Mouse (Mus musculus) cerebellum, postnatal 14 days (tissue): ENCODE results near the gene Ubtd1.
A peak's percentile ranks its signal among the peaks of the same experiment; 100 is the strongest.

Source experiments
- DNase-seq, 2 experiments: peaks; one replicate each; pipeline ENCODE4 v3.0.0; 2021; ENCODE audit warnings: mixed read lengths in 2 of 2

The Ubtd1 gene

DNA sequence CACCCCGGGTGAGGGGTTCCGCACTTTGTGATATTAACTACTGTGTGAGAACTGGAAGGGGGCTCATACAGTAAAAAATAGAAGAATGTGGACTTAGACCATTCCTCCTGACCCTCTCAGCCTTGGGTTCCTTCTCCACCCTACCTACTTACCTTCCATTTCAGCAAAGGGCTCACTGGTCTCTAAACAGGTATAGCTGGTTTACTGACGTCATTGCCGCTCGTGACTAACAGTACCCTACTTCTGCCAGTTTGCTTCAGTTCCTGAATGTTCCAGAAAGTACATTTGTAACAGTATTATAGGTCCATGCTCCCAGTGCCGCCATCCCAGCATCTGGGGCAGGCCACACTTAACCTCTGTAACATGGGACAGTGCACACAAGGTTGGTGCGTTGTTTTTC is 12.5 kb downstream of the Ubtd1 start:
- DNase-seq, result no peak

DNA sequence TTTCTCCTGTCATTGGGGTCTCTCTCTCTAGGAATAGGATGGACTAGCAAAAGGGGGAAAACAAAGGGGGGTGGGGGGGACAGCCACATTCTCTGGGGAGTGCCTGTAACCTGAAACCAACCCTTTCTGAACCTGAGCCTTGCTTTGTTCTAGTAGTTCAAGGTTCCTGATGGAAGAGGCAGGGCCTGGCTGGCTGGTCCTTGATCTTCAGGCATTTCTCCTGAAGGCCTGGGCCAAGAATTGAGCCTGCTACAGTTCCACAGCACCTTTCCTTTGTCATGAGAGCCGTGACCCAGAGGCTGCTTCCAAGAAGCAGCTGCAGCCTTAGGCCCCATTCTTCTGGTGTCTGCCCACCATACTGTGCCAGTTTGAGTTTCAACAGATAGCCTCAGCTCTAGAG is 13.9 kb downstream of the Ubtd1 start:
- DNase-seq, result no peak

DNA sequence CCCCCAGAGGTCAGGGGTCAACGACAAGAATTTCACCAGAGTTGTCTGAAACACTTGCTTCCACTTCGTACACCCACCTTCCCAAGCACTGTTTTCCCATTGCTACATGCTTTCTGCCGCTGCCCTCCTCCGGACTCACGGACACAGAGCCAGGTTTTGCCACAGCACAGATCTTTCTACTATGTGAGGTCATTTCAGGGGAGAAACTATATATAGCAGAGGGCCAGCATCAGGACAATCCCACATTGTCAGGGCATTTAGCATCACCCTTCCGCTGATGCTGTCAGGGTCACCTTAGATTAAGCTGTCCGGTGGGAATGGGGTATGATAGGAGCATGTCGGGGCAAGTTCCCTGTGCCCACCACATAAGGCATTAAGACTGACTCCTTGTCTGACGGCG is 15.5 kb downstream of the Ubtd1 start:
- DNase-seq, result no peak

DNA sequence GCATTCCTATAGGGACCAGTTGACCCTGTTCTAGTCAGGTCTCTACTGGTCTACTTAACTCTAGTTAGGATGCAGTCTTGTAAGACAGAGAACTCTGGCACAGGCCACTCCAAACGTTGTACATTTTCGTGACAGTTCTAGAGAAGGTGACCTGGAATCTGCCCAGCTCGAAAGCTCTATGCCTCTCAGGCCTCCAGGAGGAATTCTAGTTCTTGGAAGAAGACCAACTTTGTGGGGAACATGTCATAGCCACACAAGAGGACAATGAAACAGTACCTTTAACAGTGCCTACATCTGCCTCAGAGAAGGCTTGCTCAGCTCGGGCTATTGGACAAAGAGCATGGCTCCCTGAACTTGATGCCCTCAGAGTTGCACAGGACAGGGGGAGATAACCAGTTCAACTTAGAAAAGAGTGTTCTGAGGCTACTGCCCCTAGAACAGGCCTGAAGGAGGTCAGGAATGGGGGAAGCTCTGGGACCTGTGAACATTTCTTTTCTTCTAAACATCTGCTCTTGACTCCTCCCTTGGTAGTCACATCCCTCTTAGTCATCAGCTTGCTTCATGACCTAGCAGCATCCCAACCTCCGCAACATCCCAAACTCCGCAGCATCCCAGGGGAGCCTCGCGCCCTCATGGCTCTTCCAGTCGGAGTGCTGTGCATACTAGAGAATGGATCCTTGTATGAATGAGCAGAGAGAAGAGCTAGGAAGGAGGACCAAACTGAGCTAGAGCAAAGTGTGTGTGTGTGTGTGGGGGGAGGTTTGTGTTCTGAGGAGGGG is 17.4 kb downstream of the Ubtd1 start:
- no peak for DNase-seq

DNA sequence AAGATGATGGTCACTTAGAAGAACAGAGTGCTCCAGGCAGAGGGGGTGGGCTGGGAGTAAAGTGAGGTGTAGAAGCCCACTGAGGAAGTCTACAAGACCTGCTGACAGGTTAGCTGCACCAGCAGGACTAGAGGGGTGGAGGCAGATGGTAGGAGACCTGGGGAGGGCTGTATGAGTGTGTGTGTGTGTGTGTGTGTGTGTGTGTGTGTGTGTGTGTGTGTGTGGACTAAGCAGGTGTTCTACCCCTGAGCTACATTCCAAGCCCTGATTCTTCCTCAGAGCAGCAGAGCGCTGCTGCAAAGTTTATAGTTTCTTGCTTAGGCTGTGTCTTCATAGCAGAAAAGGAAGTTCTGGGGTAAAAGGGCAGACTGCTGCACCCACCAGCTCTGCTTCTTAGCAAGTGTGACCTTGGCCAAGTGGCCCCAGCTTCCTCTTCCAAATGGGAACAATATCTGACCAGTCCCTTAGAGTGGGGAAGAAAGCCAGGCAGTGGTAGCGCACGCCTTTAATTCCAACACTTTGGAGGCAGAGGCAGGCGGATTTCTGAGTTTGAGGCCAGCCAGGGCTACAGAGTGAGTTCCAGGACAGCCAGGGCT is 18.2 kb downstream of the Ubtd1 start:
- no peak for DNase-seq

DNA sequence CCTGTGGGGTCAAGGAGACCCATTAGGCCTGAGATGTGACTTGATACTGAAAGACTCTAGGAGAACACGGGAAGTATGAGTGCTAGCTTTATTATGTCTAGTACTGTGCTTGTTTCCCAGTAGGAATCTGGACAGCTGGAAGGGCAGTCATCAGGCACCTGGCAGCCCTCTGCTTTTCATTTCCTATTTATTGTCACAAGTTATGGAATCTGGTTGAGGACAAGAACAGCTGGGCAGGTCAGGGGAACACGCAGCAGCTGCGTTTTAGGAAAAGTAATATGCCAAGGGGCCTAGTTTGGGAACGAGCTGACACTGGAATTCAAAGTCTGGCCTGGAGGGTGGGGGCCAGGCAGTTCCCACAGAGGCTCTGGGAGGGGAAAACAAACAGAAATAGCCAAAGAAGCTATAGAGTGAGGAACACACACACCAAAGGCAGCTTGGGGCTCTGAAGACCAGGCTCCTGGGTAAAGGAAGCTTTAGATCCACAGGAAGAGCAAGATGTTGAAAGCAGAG is 18.9 kb downstream of the Ubtd1 start:
- DNase-seq, result no peak

DNA sequence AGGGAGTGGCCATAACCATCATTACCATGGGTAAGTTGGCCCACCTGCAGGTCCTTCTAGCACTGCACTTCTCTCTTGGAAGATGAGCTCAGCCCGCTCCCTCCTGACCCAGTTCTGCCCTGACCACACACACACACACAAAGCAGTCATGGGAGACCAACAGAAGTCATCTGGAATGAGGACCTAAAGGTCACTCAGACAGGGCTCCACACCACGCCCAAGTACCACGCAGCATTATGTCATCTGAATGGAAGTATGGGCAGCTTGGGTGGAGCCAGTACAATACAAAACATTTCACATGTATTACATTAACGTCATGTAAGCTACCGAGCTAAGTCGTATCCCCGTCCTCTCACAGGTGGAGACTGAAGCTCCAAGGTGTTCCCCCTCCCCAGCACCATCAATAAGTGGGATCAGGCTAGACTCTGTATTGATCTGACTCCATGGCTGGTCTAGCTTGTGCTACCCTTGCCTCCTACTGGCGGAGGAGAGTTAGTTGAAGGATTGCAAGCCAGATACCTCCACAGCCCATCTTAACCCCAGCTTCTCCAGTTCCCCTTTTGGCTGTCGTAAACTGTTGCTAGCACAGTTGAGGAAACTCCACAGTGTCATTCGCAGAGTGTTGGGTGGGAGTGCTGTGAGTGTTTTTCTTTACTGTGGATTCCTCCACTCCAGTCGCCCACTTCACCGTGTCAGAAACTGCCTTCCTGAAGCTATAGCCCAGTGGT is 19.9 kb downstream of the Ubtd1 start:
- no peak for DNase-seq

DNA sequence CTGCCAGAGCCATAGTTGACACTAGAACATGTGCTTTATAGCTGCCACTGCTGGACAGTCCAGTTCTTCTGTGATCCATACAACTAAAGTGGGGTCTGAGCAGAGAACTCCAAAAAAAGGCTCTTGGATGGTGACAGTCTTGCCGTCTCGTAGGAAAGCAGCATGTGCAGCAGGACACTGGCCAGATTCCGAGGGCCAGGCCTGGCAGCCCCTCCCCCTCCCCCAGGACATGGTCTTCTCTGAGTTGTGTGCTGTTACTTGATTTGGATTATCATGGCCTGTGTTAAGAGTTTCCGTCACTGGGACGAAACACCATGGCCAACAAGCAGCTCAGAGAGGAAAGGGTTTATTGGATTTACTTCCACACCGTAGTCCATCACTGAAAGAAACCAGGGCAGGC is 22.7 kb downstream of the Ubtd1 start:
- DNase-seq, result peak; percentile 52 to 55

DNA sequence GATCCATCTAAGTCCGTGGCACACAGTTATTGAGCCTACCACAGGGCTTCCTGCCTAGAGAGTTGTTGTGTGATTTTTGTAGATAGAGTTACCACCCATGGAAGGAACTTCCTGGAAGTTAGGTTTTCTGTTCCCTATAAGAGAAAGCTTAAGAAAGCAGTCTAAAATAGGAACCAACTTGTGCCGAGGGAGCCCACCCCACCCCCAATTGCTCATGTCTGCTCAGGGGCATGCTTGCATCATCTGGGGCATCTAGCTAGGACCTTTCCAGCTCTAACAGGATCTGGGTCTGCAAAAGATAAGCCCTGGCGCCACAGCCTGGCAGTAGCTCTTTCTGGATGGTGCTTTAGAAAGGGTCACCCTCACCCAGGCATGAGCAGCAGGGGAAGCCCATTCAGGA is 24.1 kb downstream of the Ubtd1 start:
- no peak for DNase-seq

DNA sequence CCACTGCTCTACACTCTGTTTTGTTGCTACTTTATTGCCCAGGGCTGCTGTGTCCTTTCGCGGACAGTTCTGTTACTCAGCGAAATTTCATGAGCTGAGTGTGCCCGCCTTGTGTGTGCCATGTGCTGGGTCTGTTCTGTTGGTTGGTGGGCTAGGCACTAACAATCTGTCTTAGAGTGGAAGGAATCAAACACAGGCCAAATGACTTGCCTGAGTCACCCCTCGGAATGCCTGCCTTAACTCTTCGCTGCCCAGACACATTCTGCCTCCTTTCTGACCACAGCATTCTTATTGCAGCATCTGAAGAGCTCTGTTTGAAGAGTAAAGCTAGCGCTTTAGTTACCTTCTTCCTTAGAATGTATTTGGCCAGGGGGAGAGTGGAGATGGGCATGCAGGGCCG is 25.0 kb downstream of the Ubtd1 start:
- no peak for DNase-seq

DNA sequence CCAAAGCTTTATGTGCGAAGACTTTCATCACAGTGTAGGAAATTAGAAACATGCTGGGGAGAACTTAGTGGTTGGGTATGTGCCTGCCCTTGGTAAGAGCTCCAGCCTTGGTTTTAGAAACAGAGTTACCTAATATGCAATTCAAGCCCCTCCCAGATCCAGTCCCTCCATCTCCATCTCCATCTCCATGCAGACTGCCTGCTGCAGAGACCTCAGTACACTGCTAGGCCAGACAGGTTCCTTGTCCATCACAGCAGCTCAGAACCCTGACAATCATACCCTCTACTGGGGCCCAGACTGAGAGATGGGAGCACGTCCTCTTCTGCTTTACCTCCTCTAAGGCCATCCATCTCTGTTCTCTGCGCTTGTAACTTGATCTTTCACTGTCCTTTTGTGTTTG is 27.0 kb downstream of the Ubtd1 start:
- DNase-seq, result no peak

DNA sequence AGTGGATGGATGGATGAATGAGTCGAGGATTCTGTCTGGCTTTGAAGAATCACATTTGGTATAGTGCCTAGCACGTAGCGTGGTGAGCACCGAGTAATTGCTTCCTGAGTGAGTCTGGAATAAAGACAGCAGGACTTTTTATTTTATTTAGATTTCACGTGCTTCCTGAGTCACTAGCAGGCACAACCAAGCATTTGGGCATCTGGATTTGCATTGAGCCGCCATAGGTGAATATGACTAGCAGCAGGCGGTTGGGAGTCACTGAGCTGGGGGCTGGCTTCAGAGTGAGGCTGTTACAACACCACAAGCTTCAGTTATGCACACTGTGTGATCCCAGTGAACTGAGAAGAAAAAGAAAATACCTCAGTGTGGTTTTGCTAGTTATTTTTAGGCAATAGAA is 27.5 kb downstream of the Ubtd1 start:
- DNase-seq, result no peak

DNA sequence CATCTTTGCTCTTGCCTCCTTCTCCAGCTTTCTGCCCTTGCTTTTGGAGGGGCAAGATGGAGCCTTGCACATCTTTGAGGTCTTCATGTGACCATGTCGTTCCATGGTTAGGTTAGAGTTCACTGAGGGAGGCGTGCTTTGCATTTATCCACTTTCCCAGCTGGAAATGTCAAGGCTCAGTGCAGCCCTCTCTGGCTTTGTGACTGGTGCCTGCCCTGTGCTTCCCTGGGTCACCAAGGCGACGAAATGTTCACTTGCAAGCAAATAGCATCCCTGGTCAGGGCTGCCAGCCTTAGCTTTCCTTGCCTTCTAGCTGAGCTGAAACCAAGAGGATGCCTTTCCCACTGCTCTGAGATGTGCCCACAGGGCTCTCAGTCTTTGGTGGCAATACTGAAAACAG is 28.9 kb downstream of the Ubtd1 start:
- no peak for DNase-seq

DNA sequence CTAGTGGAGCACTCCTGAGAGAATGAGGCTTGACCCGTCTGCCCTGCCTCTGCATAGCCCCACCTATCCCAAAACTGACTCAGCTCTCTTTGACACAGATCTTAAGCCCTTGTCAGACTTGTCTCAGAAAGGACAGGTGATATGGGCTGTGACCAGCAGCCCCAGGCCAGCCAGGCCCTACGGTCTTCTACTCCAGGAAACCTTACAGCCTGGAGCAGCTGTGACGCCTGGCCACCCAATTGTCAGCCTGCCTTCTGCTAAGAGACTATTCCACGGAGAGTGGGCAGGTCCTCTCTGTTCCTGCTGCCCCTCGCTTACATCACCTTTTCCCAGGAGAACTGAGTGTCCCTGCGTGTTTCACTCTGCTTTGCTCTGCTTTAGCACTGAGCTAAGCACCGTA is 29.6 kb downstream of the Ubtd1 start:
- no peak for DNase-seq

DNA sequence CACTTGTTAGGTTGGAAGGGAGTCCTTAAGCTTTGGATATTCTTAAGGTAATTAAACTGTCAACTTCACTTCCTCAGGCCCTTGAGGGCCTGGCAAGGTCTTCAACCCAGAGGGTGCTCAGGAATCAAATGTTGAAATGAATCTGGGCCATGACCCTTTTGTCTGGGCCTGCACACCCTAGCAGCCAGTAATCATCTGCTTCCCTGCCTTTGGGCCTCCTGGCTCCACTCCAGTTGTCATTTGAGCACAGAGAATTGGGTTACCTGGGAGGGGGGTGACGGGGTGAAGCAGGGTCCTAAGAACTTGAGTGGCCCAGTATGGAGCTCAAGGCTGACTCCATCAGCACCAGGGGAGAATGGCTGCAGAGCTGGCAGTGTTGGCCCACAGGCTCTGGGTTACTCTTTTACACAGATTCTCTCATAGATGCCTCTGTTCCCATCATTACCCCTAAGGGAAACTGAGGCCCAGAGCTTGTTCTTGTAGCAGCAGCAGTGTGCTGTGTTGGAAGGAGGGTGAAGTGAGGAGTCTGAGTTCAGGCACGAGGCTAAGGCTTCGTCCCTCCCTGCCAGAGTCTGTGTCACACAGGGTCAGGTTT is 32.8 kb downstream of the Ubtd1 start:
- DNase-seq, result no peak

DNA sequence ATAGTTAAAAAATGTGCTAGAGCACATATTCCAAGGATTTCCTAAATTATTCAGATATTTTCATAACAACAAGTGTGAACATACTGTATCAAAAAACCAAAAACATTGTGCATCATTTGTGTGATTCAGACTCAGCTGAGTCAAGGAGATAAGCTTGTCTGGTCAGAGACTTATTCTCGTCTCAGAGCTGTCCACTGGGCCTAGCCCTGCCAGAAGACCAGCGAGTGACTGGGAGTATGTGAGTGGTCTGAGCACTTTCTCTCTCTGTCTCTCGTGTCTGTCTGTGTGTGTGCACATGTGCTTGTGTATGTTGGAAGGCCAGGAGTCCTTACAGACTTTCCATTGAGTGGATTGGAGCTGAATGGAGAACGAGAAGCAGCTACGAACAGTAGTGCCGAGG is 33.4 kb downstream of the Ubtd1 start:
- no peak for DNase-seq

DNA sequence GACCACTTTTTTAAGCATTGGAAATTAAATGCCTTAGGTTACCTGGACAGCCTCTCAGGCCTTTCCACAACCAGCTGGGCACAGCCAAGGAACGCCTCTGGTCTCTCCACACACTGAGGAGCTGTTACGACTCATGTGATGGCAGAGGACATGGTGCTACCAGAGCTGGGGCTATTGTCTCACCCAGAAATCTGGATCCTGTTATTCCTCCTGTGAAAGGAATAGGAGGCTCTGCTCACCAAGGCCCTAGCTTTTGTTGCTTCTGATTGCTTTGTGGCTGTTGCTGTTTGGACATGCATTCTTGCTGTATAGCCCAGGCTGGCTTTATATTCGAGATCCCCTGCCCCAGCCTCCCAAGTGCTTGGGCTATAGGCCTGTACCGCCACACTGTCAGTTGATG is 34.7 kb downstream of the Ubtd1 start:
- no peak for DNase-seq

DNA sequence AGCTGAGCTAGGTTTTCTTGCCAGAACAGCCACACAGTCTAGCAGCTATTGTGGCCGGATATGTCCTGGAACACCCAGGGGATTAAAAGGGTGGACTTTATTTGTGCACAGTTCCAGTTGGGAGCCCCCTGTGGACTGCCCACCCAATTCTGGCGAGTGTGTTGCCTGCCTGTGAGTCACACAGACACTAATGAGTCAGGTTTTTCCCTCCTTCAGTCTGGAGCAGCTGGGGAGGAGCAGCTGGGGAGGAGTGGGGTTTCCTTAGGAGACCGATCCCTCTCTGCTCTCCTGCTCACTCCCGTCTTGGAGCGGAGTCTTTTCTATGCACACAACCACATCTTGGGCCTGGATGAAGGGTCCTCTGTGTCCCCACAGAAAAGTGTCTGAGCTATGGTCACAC is 35.3 kb downstream of the Ubtd1 start:
- peak in 1 of 2 experiments; percentile 31 for DNase-seq

DNA sequence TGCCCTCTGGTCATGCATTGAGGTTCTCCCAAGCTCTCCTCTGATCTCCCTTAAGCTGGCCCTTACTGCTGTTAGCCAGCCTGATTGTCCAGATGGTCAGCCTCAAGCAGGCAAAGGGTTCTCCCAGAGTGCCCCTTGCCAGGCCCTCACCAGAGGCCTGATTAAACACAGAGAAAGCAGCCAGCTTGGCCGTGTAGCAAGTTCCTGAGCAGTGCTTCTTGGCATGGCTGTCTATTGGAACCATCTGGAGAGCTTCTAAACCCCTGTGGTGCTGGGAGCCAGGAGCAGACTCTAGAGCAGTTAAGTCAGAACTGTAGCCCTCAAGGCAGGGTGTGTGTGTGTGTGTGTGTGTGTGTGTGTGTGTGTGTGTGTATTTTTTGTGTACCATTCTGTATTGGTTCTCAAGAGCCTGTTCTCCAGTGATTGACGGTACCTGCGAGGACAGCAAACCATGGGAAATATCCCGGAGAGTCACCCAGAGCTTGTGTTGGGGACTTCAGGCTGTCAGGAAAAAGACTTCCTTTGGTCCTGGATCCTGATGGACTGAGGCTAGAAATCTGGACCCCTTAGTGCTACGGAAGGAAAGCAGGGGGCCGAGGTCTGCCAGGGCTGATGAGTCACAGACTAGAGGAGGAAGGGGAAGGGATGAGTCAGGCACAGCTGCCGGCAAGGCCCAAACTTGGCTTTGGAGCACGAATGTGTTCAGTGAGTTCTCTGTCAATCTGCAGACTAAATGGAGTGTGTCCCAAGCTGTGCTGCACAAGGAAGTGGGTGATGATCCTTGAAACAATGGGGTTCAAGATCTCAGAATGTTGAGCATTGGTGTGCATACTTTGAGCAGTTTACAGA is 36.1 kb downstream of the Ubtd1 start:
- DNase-seq, result peak; percentile 90 to 94

DNA sequence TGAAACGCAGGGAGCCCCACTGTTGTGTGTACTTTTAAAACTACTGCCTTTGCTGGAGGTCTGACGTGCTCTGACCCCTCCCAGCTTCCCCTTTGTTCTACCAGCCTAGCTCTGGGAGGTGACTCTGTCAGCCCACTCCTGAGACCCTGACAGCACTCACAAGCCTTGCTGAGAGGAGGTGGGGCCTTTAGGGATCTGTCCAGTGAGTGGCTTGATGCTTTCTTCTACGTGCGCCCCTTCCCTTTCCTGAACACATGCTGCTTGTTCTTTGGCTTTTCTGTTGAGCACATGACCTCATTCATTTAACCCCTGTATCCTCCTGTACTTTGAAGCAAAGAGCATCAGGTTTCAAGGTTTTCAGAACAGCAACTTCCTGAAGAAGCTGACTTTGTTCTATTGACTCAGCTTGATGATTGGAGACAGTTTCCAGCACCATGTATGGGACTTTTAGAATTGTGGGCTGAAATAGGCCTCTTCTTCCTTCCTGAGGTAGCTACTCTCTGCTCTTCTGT is 37.5 kb downstream of the Ubtd1 start:
- DNase-seq, result no peak

DNA sequence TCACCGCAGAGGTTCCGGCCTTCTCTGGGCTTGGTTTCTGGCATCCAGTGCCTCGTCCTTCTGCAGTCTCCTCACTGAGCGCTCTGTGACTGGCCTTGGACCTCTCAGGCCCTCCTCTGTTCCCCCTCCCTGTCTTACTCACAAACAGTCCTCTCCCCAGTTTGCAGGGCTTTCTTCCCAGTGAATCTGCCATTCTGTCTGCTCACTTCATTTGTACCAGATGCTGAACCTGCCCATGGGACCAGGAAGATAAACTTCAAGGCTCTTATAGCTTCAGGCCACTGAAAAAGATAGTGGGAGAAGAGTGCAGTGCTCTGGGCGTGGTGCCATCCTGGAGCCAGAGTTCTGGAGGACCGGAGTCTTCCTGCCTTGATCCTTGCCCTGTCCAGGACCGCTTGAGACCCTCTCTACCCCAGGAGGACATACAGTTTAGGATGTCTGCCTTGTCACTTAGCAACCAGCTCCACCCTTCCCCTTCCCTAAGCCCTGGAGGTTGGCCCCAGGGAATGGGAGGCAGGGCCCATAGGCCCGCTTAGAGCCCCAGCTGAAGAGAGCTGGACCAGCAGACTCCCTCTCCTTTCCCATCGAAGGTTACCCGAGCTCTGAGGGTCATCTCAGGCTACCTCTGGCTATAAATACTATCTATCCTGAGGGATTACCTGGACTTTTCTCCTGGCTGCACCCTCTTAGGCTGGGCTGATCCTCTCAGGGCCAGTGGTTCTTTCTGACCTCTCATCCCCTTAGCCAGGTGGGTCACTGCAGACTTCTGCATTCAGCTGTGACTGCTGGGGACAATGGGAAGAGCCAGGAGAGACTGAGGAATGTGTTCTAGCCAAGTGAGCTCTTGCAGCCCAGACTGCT is 40.3 kb downstream of the Ubtd1 start:
- peak in 1 of 2 experiments; percentile 44 for DNase-seq

DNA sequence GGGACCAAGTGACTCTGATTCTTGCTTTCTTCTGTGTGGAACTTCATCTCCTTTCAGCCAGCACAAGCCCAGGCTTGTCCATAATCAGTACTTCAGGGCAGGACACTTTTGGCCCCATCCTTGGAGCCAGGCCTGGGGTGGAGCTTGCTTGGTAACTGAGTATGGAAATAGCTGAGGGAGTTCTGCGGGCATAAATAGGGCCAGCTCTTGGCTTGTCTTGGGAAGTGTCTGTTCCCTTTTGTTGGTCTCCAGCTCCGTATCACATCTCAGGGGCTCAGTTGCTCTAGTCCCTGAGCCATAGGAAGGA is 40.9 kb downstream of the Ubtd1 start:
- DNase-seq, result no peak
